Mouse (Mus musculus) midbrain, embryonic 13.5 days (tissue): Measurements from ENCODE around the gene Dalrd3. TPM values are rescaled to one million over a fixed set of nuclear protein-coding genes. Genes with fewer than 3 reads are reported as not detected.

Experiments used
- ATAC-seq: fragments of 200-750 bp; cut with Nextera tagmentation; 2 replicates; pipeline ENCODE4 v1.8.0; 2017; ENCODE audit warnings: mild to moderate bottlenecking, moderate TSS enrichment, moderate library complexity
- H3K27ac ChIP-seq: fragments of 300-500 bp; sonication (generic); 2 replicates; pipeline ENCODE4 v1.5.1; 2015; ENCODE audit warnings: inconsistent platforms, mild to moderate bottlenecking, moderate library complexity
- H3K27me3 ChIP-seq: fragments of 300-500 bp; sonication (generic); 2 replicates; pipeline ENCODE4 v1.6.1; 2015; ENCODE audit warnings: mild to moderate bottlenecking, inconsistent platforms
- H3K36me3 ChIP-seq: fragments of 300-500 bp; sonication (generic); 2 replicates; pipeline ENCODE4 v1.6.1; 2015; ENCODE audit warnings: mild to moderate bottlenecking, inconsistent platforms
- H3K4me1 ChIP-seq: fragments of 300-500 bp; sonication (generic); replicated peaks from 2 replicates; pipeline ENCODE4 v1.6.1; 2015; ENCODE audit warnings: inconsistent platforms
- H3K4me2 ChIP-seq: fragments of 300-500 bp; sonication (generic); replicated peaks from 2 replicates; pipeline ENCODE4 v1.6.1; 2015; ENCODE audit warnings: moderate library complexity, mild to moderate bottlenecking, inconsistent platforms
- H3K4me3 ChIP-seq: fragments of 300-500 bp; sonication (generic); replicated peaks from 2 replicates; pipeline ENCODE4 v1.5.1; 2015; ENCODE audit warnings: mild to moderate bottlenecking, inconsistent platforms
- H3K9ac ChIP-seq: fragments of 300-500 bp; sonication (generic); replicated peaks from 2 replicates; pipeline ENCODE4 v1.6.1; 2015; ENCODE audit warnings: mild to moderate bottlenecking, inconsistent platforms
- H3K9me3 ChIP-seq: fragments of 300-500 bp; sonication (generic); 2 replicates; pipeline ENCODE4 v1.6.1; 2016; ENCODE audit warnings: mild to moderate bottlenecking, inconsistent platforms
- WGBS: fragments of 180-500 bp; shearing (Covaris S2); methylation state at CpG from one replicate; pipeline ENCODE4 v1.1.7; 2015; 5-methylcytosine and 5-hydroxymethylcytosine counted together
- polyA plus RNA-seq: library from polyadenylated mRNA; unstranded; fragments of >200 nt; fragmentation: Nextera tagmentation; extraction: Ambion mirVana; gene quantifications from 2 replicates; pipeline ENCODE4 v1.2.1, GENCODE M21; 2015

Gene Dalrd3
- polyA plus RNA-seq, 1 experiment from 2014 or later = 321 TPM

- WGBS = 96% methylated on average over 7 of the region's 7 CpGs
- H3K9me3 ChIP-seq = no peaks in the 10 kb centered on the region
- H3K4me1 ChIP-seq = peaks cover 39% of the 10 kb centered on the region
- no peak for ATAC-seq
- no peak overlapping the region for H3K9ac ChIP-seq
- H3K27ac ChIP-seq = no peak overlapping the region
- H3K36me3 ChIP-seq = peaks cover 52% of the 10 kb centered on the region
- no peak overlapping the region for H3K4me2 ChIP-seq
- H3K27me3 ChIP-seq = no peaks in the 10 kb centered on the region
- H3K4me3 ChIP-seq = no peak overlapping the region
Measured at GRCm38 (mm10) chr9:108564131-108564530, 5.6 kb upstream of the Dalrd3 start.

- H3K9me3 ChIP-seq = no peaks in the 10 kb centered on the region
- peak overlapping the region; percentile 80 for H3K4me3 ChIP-seq
- WGBS = 13% methylated on average over 35 of the region's 35 CpGs
- H3K4me1 ChIP-seq = peaks cover 50% of the 10 kb centered on the region
- H3K4me2 ChIP-seq = peak overlapping the region; percentile 94
- H3K36me3 ChIP-seq = peaks cover 52% of the 10 kb centered on the region
- no peak for ATAC-seq
- no peaks in the 10 kb centered on the region for H3K27me3 ChIP-seq
- H3K27ac ChIP-seq = peak overlapping the region; percentile 97
- H3K9ac ChIP-seq = peak overlapping the region; percentile 88
Measured at GRCm38 (mm10) chr9:108565881-108566814, 3.5 kb upstream of the Dalrd3 start.

- Histone ChIP-seq H3K36me3 (peaks cover 54% of the 10 kb centered on the region), H3K27me3 (no peaks in the 10 kb centered on the region)
Measured at GRCm38 (mm10) chr9:108566815-108567776, 2.6 kb upstream of the Dalrd3 start, which contains the start of gene Ndufaf3. Ndufaf3 (minus strand) TSS chr9:108567434.

GRCm38 (mm10) chr9:108567931-108568419, 1.7 kb upstream of the Dalrd3 start:
- no peaks in the 10 kb centered on the region for H3K27me3 ChIP-seq
- no peaks in the 10 kb centered on the region for H3K9me3 ChIP-seq
- H3K4me3 ChIP-seq = peak overlapping the region; percentile 80
- H3K4me2 ChIP-seq = peak overlapping the region; percentile 94
- peak overlapping the region; percentile 88 for H3K9ac ChIP-seq
- peaks cover 55% of the 10 kb centered on the region for H3K36me3 ChIP-seq
- no peak for ATAC-seq
- 9% methylated on average over 18 of the region's 18 CpGs for WGBS
- peak overlapping the region; percentile 97 for H3K27ac ChIP-seq
- H3K4me1 ChIP-seq = peaks cover 46% of the 10 kb centered on the region

More at GRCm38 (mm10) chr9:108566815-108567776, 2.6 kb upstream of the Dalrd3 start, which contains the start of gene Ndufaf3:
- H3K9ac ChIP-seq = peak within 1 kb of the TSS; percentile 88
- H3K9me3 ChIP-seq = no peaks in the 10 kb centered on the region
- WGBS = under 1% methylated on average over 73 of the region's 73 CpGs
- H3K4me3 ChIP-seq = peak within 1 kb of the TSS; percentile 80
- H3K4me1 ChIP-seq = peaks cover 42% of the 10 kb centered on the region
- peak; percentile 85 for ATAC-seq
- peak within 1 kb of the TSS; percentile 94 for H3K4me2 ChIP-seq
- peak within 1 kb of the TSS; percentile 97 for H3K27ac ChIP-seq

GRCm38 (mm10) chr9:108568511-108568921, 1.2 kb upstream of the Dalrd3 start:
- H3K36me3 ChIP-seq = peaks cover 56% of the 10 kb centered on the region
- H3K9ac ChIP-seq = peak overlapping the region; percentile 88
- no peak for ATAC-seq
- peak overlapping the region; percentile 94 for H3K4me2 ChIP-seq
- no peaks in the 10 kb centered on the region for H3K27me3 ChIP-seq
- peaks cover 50% of the 10 kb centered on the region for H3K4me1 ChIP-seq
- 82% methylated on average over 17 of the region's 17 CpGs for whole genome bisulfite sequencing
- peak overlapping the region; percentile 80; the same call in 1 of the 2 replicates for H3K4me3 ChIP-seq
- H3K9me3 ChIP-seq = no peaks in the 10 kb centered on the region
- no peak overlapping the region for H3K27ac ChIP-seq

GRCm38 (mm10) chr9:108570207-108570896, 666 bp downstream of the Dalrd3 start:
- H3K4me1 ChIP-seq = peaks cover 69% of the 10 kb centered on the region
- H3K4me3 ChIP-seq = peak overlapping the region; percentile 58
- H3K27me3 ChIP-seq = no peaks in the 10 kb centered on the region
- H3K9me3 ChIP-seq = no peaks in the 10 kb centered on the region
- 2% methylated on average over 40 of the region's 40 CpGs for WGBS
- H3K36me3 ChIP-seq = peaks cover 55% of the 10 kb centered on the region
- peak overlapping the region; percentile 71 for H3K9ac ChIP-seq
- peak overlapping the region; percentile 93 for H3K4me2 ChIP-seq
- no peak; the same call in 1 of the 2 replicates for ATAC-seq
- H3K27ac ChIP-seq = peak overlapping the region; percentile 70

GRCm38 (mm10) chr9:108571401-108571973, 1.8 kb downstream of the Dalrd3 start:
- H3K4me2 ChIP-seq = 0 out of 2 replicates have a peak overlapping the region, but pooled peaks have one; percentile 93
- peaks cover 70% of the 10 kb centered on the region for H3K4me1 ChIP-seq
- H3K27ac ChIP-seq = no peak overlapping the region
- 94% methylated on average over 16 of the region's 16 CpGs for WGBS
- H3K27me3 ChIP-seq = no peaks in the 10 kb centered on the region
- no peak for ATAC-seq
- H3K4me3 ChIP-seq = no peak overlapping the region
- no peaks in the 10 kb centered on the region for H3K9me3 ChIP-seq
- H3K9ac ChIP-seq = no peak overlapping the region
- peaks cover 58% of the 10 kb centered on the region for H3K36me3 ChIP-seq

- H3K9ac ChIP-seq = no peak overlapping the region
- H3K27me3 ChIP-seq = no peaks in the 10 kb centered on the region
- H3K27ac ChIP-seq = no peak overlapping the region
- no peak for ATAC-seq
- 85% methylated on average over 10 of the region's 10 CpGs for WGBS
- H3K9me3 ChIP-seq = no peaks in the 10 kb centered on the region
- H3K36me3 ChIP-seq = peaks cover 60% of the 10 kb centered on the region
- H3K4me3 ChIP-seq = no peak overlapping the region
- peaks cover 79% of the 10 kb centered on the region for H3K4me1 ChIP-seq
- no peak overlapping the region for H3K4me2 ChIP-seq
Measured at GRCm38 (mm10) chr9:108572321-108572720, 2.6 kb downstream of the Dalrd3 start.

- H3K4me2 ChIP-seq = peak overlapping the region; percentile 97
- peak overlapping the region; percentile 8 for H3K4me3 ChIP-seq
- H3K4me1 ChIP-seq = peaks cover 74% of the 10 kb centered on the region
- peak overlapping the region; percentile 42 for H3K9ac ChIP-seq
- peak overlapping the region; percentile 25; the same call in 1 of the 2 replicates for H3K27ac ChIP-seq
- no peaks in the 10 kb centered on the region for H3K27me3 ChIP-seq
- WGBS = 45% methylated on average over 26 of the region's 26 CpGs
- no peak for ATAC-seq
- H3K36me3 ChIP-seq = peaks cover 60% of the 10 kb centered on the region
- no peaks in the 10 kb centered on the region for H3K9me3 ChIP-seq
Measured at GRCm38 (mm10) chr9:108573774-108574690, 4.3 kb downstream of the Dalrd3 start.

- H3K4me2 ChIP-seq = peak overlapping the region; percentile 97
- H3K4me3 ChIP-seq = 0 out of 2 replicates have a peak overlapping the region, but pooled peaks have one; percentile 80
- ATAC-seq = no peak
- H3K9ac ChIP-seq = peak overlapping the region; percentile 42
- peaks cover 75% of the 10 kb centered on the region for H3K4me1 ChIP-seq
- no peak overlapping the region; the same call in 1 of the 2 replicates for H3K27ac ChIP-seq
- H3K9me3 ChIP-seq = no peaks in the 10 kb centered on the region
- WGBS = 88% methylated on average over 12 of the region's 12 CpGs
- H3K27me3 ChIP-seq = no peaks in the 10 kb centered on the region
- peaks cover 60% of the 10 kb centered on the region for H3K36me3 ChIP-seq
Measured at GRCm38 (mm10) chr9:108574921-108575320, 5.2 kb downstream of the Dalrd3 start.
